Mouse (Mus musculus) sigmoid colon, adult 10 weeks (tissue): ENCODE data around the gene Cdh19. TPM values are rescaled to one million over a fixed set of nuclear protein-coding genes. Genes with fewer than 3 reads are reported as not detected.

Source experiments
- polyA plus RNA-seq: library from polyadenylated mRNA; stranded (reverse); fragments of 350-450 nt; fragmentation: Illumina TruSeq; extraction: RNeasy Lipid Tissue Mini Kit (QIAGEN cat#74804); gene quantifications from one replicate; pipeline ENCODE4 v1.2.3, GENCODE M21; 2014; ENCODE audit warnings: low read depth, low replicate concordance

The Cdh19 gene
- 13.1 TPM for polyA plus RNA-seq

DNA sequence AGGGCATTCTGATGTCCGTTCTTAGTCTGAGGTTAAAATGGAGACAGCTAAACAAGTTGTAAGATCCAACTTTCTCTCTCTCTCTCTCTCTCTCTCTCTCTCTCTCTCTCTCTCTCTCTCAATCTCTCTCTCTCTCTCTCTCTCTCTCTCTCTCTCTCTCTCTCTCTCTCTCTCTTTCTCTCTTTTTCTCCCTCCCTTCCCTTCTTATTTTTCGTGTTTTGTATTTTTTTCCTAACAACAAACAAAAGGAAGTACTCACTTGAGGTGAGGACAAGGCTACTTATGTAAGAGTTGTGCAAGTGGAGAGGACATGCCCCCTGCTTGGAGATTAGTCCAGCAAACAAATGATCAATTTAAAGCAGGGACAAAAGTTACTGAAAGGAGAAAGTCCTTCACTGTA is at the start of gene Cdh19:
Gene Cdh19 (minus strand): TSS at position 101 of the 400 bp plus-strand sequence.

